ENCODE assay signal across 8 mouse cellular contexts in genomic region chr1:191325726-191326232, GRCm38 (mm10). TPM values are rescaled to one million over a fixed set of nuclear protein-coding genes. Genes with fewer than 3 reads are reported as not detected.
DNase-seq lines count a peak whose midpoint lies in the region; ATAC-seq lines count a peak whose summit lies in the region.

Gene Tmem206 (plus strand): TSS chr1:191325912.

- H3K27ac ChIP-seq in hindbrain, embryonic 14.5 days = peak within 1 kb of the TSS; percentile 79

- WGBS in hindbrain, embryonic 14.5 days = under 1% methylated on average over 42 of the region's 42 CpGs

- H3K4me3 ChIP-seq in hindbrain, embryonic 14.5 days (replicated peaks; ENCODE audit: low read length) = peak within 1 kb of the TSS; percentile 66

- H3K9me3 ChIP-seq in hindbrain, embryonic 14.5 days (ENCODE audit: control insufficient read depth, low read length) = no peaks in the 10 kb centered on the region

- H3K36me3 ChIP-seq in hindbrain, embryonic 14.5 days (replicated peaks; ENCODE audit: control insufficient read depth, insufficient read depth) = no peaks in the 10 kb centered on the region

- peak within 1 kb of the TSS; percentile 81 for H3K9ac ChIP-seq in hindbrain, embryonic 14.5 days

- peak; percentile 96 for ATAC-seq in hindbrain, embryonic 14.5 days (ENCODE audit: low FRiP score)

- DNase-seq in NIH3T3 (ENCODE audit: low read depth) = peak; percentile 99
- peak; percentile 96 to 97 for DNase-seq in cerebellum, postnatal 10 days
- peak; percentile 89 to 90 for DNase-seq in frontal cortex, postnatal 14 days (ENCODE audit: low spot score in 2 of 2)
- DNase-seq in hindbrain, embryonic 14.5 days (ENCODE audit: low spot score) = peak; percentile 99
- peak; percentile 95 for DNase-seq in layer of hippocampus, postnatal 36 days
- peak; percentile 96 for DNase-seq in lung, postnatal 36 days
- peak; percentile 98 for DNase-seq in retina, postnatal 1 day
- peak; percentile 90 to 95 for DNase-seq in urinary bladder, adult 18-20 months (ENCODE audit: low spot score in 2 of 2)

- peaks cover 29% of the 10 kb centered on the region for H3K4me1 ChIP-seq in hindbrain, embryonic 14.5 days (replicated peaks; ENCODE audit: control insufficient read depth, insufficient read depth, low read length)

- H3K27me3 ChIP-seq in hindbrain, embryonic 14.5 days (ENCODE audit: control insufficient read depth, insufficient read depth, low read length) = no peaks in the 10 kb centered on the region

- peak within 1 kb of the TSS; percentile 57 for H3K4me2 ChIP-seq in hindbrain, embryonic 14.5 days (replicated peaks)

RNA-seq across cellular contexts. Expression of gene Tmem206, which starts in this region (rescaled TPM):
- polyA plus RNA-seq in hindbrain, embryonic 14.5 days (2014; fragmentation: Nextera tagmentation; extraction: Ambion mirVana) = 35.9 and 38.0 TPM in 2 replicates
- total RNA-seq in layer of hippocampus, postnatal 36 days (2021) = 1 to 10 TPM; 9.2 to 9.3 TPM

Comparison
In these comparisons a context has a peak if more than half of its experiments do, and no peak if none do; other contexts are left out.
1. Peak in every context shown above with its lines: DNase-seq, ATAC-seq, H3K4me3 ChIP-seq and H3K27ac ChIP-seq.